Mouse (Mus musculus): ENCODE measurements around the gene Grik4.

GRCm38 (mm10) chr9:42926564-42926963, 17.7 kb downstream of the Grik4 start:
- TF ChIP-seq CTCF (IDR thresholded peaks at IDR 0.05; ENCODE audit: insufficient read depth, low read depth, low read length) (no peak), POLR2A (IDR thresholded peaks at IDR 0.05; ENCODE audit: insufficient read depth, low read depth, low read length) (no peak)

Data from olfactory bulb, adult 2 months (tissue).